Mouse (Mus musculus) T-helper 1 cell (primary cell): ENCODE results near the gene Galntl6.

ENCODE experiments used
- in situ Hi-C: fragments of 300-600 bp; cut with MboI, MseI; formaldehyde crosslinking; loops from one replicate; pipeline ENCODE4 v1.15.1; 2025; ENCODE audit warnings: high pct_unique_total_duplicates

Gene Galntl6

DNA sequence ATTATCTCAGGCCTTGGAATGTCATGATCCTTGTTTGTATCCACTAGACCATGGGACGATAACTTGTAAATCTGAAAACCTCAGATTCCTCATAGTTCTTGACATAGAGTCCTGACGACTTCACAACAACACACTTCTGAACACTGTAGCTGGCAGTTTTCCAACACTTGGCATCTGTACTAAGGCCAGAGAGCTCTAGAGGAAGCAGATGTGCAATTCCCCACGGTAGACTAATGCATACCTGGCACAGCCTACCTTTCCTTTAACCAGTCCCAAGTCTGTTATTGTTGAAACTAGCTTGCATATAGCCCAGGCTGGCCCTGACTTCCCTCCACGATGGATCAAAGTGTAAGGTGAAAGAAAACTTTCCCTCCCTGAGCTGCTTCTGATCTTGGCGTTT, 946.9 kb downstream of the Galntl6 start:
- in situ Hi-C loops = no loop called here

- in situ Hi-C loops = no loop called here
These were observed 949.9 kb downstream of the Galntl6 start for GRCm38 (mm10) chr8:57962286-57963110.

- in situ Hi-C loops = no loop called here
These were observed 953.3 kb downstream of the Galntl6 start for GRCm38 (mm10) chr8:57959136-57959535.

- in situ Hi-C loops = no loop called here
These were observed 954.1 kb downstream of the Galntl6 start for GRCm38 (mm10) chr8:57958121-57958901.

DNA sequence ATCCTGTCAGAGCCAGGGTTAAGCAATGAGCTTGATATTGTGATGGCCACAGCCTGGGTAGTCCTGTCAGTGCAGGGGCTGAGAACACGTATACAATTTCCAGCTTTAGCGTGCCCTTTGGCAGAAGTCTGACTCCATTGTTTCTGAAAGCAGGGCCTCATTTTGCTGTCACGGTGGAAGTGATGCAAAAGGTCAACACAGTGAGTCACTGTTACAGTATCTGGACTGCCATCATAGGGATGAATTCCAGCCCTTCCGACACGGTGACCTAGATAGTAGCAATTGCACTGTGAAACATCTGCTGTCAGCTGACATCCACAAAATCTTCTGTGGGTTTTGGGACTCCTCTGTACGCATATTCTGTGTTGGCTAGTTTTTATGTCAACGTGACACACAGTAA, 956.9 kb downstream of the Galntl6 start:
- in situ Hi-C loops = no loop called here

DNA sequence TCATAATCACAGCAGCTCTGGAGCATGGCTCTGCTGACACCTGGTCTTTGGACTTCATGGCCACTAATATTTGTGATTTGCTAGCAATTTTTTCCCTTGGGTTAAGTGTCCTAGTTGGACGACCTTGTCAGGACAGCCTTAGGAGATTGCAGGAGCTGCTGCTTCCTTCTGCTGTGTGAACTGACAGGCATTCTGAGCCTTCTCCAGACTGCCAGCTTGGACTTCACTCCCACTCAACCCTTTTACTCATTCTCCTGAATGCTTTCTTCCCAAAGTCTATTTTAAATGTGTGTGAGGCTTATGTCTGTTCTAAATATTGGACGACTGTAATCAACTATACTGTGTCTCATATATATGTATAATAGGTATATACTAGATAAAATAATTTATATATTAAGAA, 971.3 kb downstream of the Galntl6 start:
- in situ Hi-C loops = loop anchor here (25.0 kb wide), 1 partner anchor 1171 kb away; no protein-coding TSS in a partner anchor

DNA sequence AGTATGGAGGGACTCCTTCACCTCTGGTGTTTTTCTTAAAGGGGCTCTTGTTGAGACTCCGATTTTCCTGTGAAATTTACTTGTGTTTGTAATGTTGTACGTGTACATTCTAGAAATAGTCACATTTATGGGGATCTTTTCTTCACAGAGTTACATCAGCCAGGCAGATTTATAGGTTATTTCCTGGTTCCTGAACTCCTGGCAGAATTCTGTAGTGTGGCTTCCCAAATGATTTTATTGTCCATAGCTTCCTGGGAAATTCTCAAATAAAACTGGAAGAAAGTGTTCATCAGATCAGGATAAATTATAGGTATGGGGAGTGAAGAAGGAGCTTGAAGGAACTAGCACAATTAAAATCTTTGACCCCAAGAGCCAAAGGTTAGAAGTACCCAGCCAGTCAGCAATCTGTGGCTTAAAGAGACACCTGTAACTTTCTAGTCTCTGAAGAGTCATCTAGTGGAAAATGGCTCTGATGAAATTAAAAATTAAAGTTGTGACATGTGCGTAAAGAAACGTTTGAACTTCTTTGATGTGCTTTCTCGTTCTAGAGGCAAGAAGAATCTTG, 972.5 kb downstream of the Galntl6 start:
- in situ Hi-C loops = loop anchor here (25.0 kb wide), 1 partner anchor 1172 kb away; no protein-coding TSS in a partner anchor

DNA sequence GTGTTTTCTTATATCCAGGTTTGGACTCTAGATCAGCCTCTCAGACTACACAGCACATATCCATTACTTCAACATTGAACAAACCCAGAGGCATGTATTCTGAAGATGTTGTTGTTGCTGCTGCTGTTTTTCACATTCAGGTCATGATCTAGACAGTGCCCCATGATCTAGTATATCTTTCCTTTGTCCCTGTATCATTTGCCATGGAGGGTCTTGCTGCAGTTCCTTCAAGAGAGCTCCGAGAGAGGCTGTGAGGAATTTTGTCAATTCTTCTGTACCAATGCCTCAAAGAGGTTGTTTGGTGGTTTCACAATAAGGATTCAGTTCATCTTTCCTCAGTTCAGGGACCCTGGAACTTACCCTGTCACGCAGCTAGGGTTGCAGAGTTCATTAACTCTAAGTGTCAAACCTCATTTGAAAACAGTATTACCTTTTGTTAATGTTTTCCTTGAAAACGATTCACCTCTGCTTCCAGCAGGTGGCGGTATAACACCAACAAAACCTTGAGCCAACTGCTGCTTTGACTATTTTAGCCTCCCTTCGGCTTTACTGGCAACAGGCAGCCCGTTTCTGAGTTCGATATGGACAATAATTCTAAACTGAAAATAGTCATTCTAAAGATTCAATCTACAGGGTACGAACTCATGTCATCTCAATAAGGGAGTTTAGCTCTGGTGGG, 973.1 kb downstream of the Galntl6 start:
- in situ Hi-C loops = loop anchor here (25.0 kb wide), 1 partner anchor 1173 kb away; no protein-coding TSS in a partner anchor

DNA sequence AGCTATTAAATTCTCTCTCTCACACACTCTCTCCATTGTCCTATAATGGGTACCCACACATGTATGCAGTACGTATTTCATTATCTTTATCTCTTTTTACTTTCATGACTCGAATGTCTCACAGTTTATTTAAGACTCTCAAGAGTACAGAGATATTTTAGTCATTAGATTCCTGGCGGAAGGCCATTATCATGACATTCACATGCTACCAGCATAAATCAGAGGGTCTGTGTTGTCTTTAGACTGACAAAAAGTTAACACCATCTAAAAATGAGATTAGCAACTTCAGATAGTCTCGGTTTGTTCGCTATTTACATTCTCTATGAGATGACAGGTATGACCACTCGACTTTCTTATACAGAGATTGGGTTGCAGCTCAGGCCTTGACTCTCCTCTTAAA, 985.4 kb downstream of the Galntl6 start:
- in situ Hi-C loops = loop anchor here (25.0 kb wide), 1 partner anchor 1185 kb away; no protein-coding TSS in a partner anchor

GRCm38 (mm10) chr8:57923556-57923955, 988.9 kb downstream of the Galntl6 start:
- in situ Hi-C loops = no loop called here

- in situ Hi-C loops = no loop called here
These were observed 989.3 kb downstream of the Galntl6 start for GRCm38 (mm10) chr8:57923130-57923529.

DNA sequence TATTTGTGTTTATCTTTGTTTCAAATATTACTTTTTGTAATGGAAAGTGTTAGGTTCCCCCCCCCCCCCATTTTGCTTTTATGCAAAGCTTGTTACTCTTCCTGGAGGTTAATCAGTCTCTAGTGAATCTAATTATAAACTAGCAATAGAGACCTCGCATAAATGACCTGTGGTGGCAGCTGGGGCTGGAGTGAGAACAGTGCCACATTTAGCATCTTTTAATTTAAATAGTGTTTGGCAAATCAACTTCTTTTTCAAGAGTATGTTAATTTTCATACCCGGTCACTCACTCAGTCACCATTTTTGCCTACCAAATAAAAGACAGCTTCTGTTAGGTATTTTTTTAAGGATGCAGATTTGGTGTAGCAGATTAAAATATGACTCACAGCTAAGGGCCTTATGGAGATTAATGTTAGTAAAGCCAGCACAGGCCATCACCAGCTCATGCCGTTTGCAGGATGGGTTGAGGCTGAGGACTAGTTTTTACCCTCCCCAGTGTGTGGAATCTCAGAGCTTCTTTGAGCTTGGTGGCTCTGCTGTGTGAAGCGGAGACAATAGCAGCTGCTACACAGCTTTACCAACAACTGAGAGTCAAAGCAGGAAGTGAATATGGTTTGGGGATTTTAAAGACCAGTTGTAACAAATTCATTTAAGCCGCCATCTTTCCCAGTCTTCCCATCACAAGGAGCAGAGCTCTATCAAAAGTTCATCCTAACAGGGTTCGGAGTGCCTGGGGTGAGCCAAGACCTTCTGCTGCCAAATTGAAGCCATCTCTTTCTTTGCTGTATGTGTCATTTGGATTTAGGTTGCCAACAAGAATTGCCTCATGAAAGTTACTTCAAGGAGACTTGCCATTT, 990.0 kb downstream of the Galntl6 start:
- in situ Hi-C loops = no loop called here

- in situ Hi-C loops = no loop called here
These were observed 992.0 kb downstream of the Galntl6 start for GRCm38 (mm10) chr8:57920326-57920903.

GRCm38 (mm10) chr8:57918720-57919640, 993.5 kb downstream of the Galntl6 start:
- in situ Hi-C loops = no loop called here

- in situ Hi-C loops = no loop called here
These were observed 1019.1 kb downstream of the Galntl6 start for GRCm38 (mm10) chr8:57893360-57893759.

DNA sequence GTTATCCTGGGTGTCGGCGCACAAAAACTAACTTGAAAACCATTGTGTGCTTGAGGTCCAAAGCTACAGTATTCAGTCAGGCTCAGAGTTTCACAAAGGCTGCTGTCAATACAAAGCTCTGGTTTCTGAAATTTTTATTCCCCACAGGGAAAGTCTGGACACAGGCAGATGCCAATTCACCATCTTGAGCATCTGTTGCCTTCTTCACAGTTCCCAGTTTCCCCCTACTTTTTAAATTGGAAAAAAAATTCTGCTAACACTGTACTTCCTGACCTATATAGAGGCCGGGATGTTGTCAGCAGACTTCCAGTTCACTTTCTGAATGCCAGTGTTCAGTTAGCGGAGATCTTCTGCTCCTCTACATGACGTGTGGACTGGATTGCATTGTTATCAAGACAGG, 1020.3 kb downstream of the Galntl6 start:
- in situ Hi-C loops = no loop called here

- in situ Hi-C loops = no loop called here
These were observed 1022.3 kb downstream of the Galntl6 start for GRCm38 (mm10) chr8:57890159-57890558.

GRCm38 (mm10) chr8:57888831-57889230, 1023.6 kb downstream of the Galntl6 start:
- in situ Hi-C loops = no loop called here

DNA sequence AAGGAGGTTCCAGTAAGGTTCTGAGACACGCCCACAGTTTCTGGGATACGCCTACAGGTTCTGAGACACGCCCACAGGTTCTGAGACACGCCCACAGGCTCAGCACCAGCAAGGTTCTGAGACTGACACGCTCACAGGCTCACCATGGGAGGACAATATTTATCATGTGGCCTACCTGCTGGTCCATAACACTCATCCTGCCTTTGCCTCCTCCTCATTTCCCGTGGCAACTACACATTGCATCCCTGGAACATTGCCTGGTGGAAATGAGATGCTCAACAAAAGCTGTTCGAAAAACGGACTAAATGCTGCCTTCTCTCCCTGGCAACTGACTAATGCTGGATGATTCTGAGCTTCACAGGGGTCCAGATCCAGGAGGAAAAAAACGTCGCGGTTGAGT, 1033.0 kb downstream of the Galntl6 start:
- in situ Hi-C loops = no loop called here
